Mouse (Mus musculus): Measurements from ENCODE around the gene Pxk.

- TF ChIP-seq CTCF (IDR thresholded peaks at IDR 0.05; ENCODE audit: borderline replicate concordance, control insufficient read depth, extremely low read depth, insufficient read depth, low read length, poor library complexity) (no peak), POLR2A (IDR thresholded peaks at IDR 0.05; ENCODE audit: control insufficient read depth, extremely low read depth, insufficient read depth, low read length, poor library complexity) (no peak)
Measured at GRCm38 (mm10) chr14:8119904-8120303, 21.9 kb downstream of the Pxk start.
